Mouse (Mus musculus) G1E-ER4 (cell line): ENCODE measurements around the gene Stip1. TPM values are rescaled to one million over a fixed set of nuclear protein-coding genes. Genes with fewer than 3 reads are reported as not detected.

Experiments used
- GATA1 ChIP-seq: IDR thresholded peaks from one replicate; pipeline ENCODE4 v1.8.0; 2012; ENCODE audit warnings: low read length, inconsistent platforms
- polyA plus RNA-seq: library from polyadenylated mRNA; stranded (reverse); fragments of >175 nt; gene quantifications from 2 replicates; pipeline ENCODE4 v1.2.3, GENCODE M21; 2012

Stip1 gene
- polyA plus RNA-seq, 1 experiment = 144 TPM

- TF ChIP-seq GATA1 = no peak
These were observed 60.0 kb downstream of the Stip1 start for GRCm38 (mm10) chr19:6979486-6980380.

DNA sequence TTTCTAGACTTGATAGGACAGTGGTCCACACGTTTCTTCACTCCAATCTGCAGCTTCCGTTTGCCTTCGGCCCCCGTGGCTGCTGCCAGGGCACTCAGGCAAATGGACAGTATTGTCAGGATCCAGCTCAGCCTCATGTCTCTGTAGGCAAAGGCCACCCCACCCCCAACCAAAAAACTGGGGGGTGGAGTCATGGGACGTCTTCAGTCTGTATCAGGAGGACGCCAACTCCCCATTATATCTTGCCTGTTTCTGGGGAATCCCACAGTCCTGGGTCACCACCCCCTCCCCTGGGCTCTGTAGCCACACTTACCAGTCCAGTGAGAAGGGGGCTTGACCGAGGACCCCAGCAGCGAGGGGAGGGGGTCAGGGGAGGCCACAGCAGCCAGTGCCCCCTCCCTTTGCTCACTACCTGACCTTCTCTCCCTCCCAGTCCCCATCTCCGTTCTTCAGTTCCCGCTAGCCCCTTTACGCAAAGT is 60.7 kb downstream of the Stip1 start:
- no peak for TF ChIP-seq GATA1

- TF ChIP-seq GATA1 = no peak
These were observed 61.2 kb downstream of the Stip1 start for GRCm38 (mm10) chr19:6978639-6978974.

- no peak for TF ChIP-seq GATA1
These were observed 61.8 kb downstream of the Stip1 start for GRCm38 (mm10) chr19:6977759-6978638.

GRCm38 (mm10) chr19:6975537-6976521 is 63.9 kb downstream of the Stip1 start, which contains the start of gene Plcb3:
TSS of gene Plcb3 (minus strand) at chr19:6976470.
- TF ChIP-seq GATA1 = no peak

GRCm38 (mm10) chr19:6974211-6975205 is 65.3 kb downstream of the Stip1 start, which contains the start of gene Ppp1r14b:
TSS of gene Ppp1r14b (plus strand) at chr19:6974968.
- TF ChIP-seq GATA1 = no peak

GRCm38 (mm10) chr19:6973581-6974190 is 66.1 kb downstream of the Stip1 start:
- no peak for TF ChIP-seq GATA1

GRCm38 (mm10) chr19:6972247-6972917 is 67.4 kb downstream of the Stip1 start:
- TF ChIP-seq GATA1 = no peak

- no peak for TF ChIP-seq GATA1
These were observed 68.1 kb downstream of the Stip1 start for GRCm38 (mm10) chr19:6971644-6972043.

Other genes starting within 250 kb of the Stip1 start
- 50.6 and 57.4 TPM in 2 replicates for gene Rps6ka4, start 199.3 kb downstream of the Stip1 start, polyA plus RNA-seq
- gene Ccdc88b, start 181.8 kb downstream of the Stip1 start, polyA plus RNA-seq = 73.0 and 102 TPM in 2 replicates
- gene Trmt112, start 130.3 kb downstream of the Stip1 start, polyA plus RNA-seq = 247 and 344 TPM in 2 replicates
- gene Prdx5, start 129.9 kb downstream of the Stip1 start, polyA plus RNA-seq = 190 and 217 TPM in 2 replicates
- gene Esrra, start 118.2 kb downstream of the Stip1 start, polyA plus RNA-seq = 31.8 and 38.0 TPM in 2 replicates
- gene Catsperz, start 114.6 kb downstream of the Stip1 start, polyA plus RNA-seq = not detected in 2 replicates
- 0.05 TPM in 1 of 2 replicates, not detected in the other for gene Kcnk4, start 105.5 kb downstream of the Stip1 start, polyA plus RNA-seq
- gene Bad, start 98.1 kb downstream of the Stip1 start, polyA plus RNA-seq = 88.9 and 90.9 TPM in 2 replicates
- gene Gpr137, start 97.5 kb downstream of the Stip1 start, polyA plus RNA-seq = 46.8 and 52.9 TPM in 2 replicates
- gene Ppp1r14b, start 65.0 kb downstream of the Stip1 start, polyA plus RNA-seq = 628 and 766 TPM in 2 replicates
- 23.1 and 24.7 TPM in 2 replicates for gene Plcb3, start 63.5 kb downstream of the Stip1 start, polyA plus RNA-seq
- gene Fkbp2, start 59.5 kb downstream of the Stip1 start, polyA plus RNA-seq = 182 and 256 TPM in 2 replicates
- gene Vegfb, start 52.3 kb downstream of the Stip1 start, polyA plus RNA-seq = 158 and 169 TPM in 2 replicates
- gene Dnajc4, start 47.4 kb downstream of the Stip1 start, polyA plus RNA-seq = 20.6 and 23.1 TPM in 2 replicates
- gene Nudt22, start 43.9 kb downstream of the Stip1 start, polyA plus RNA-seq = 30.5 and 39.5 TPM in 2 replicates
- 1.0 and 1.7 TPM in 2 replicates for gene Trpt1, start 43.8 kb downstream of the Stip1 start, polyA plus RNA-seq
- gene Fermt3, start 20.5 kb downstream of the Stip1 start, polyA plus RNA-seq = 903 and 1,003 TPM in 2 replicates
- 13.8 and 18.3 TPM in 2 replicates for gene Macrod1, start 16.8 kb upstream of the Stip1 start, polyA plus RNA-seq
- not detected in 2 replicates for gene Flrt1, start 65.8 kb upstream of the Stip1 start, polyA plus RNA-seq
- gene Otub1, start 166.3 kb upstream of the Stip1 start, polyA plus RNA-seq = 149 and 162 TPM in 2 replicates
- 509 and 546 TPM in 2 replicates for gene Cox8a, start 177.6 kb upstream of the Stip1 start, polyA plus RNA-seq
- 54.3 and 70.9 TPM in 2 replicates for gene Naa40, start 201.2 kb upstream of the Stip1 start, polyA plus RNA-seq
- gene Rcor2, start 227.4 kb upstream of the Stip1 start, polyA plus RNA-seq = 39.8 and 53.6 TPM in 2 replicates